Mouse (Mus musculus) urinary bladder, postnatal 14 days (tissue): ENCODE measurements around the gene Ankmy2.

Source experiments
- DNase-seq: peaks from one replicate; pipeline ENCODE4 v3.0.0; 2021; ENCODE audit warnings: low spot score

The Ankmy2 gene

GRCm38 (mm10) chr12:36156637-36157303, at the start of gene Ankmy2:
TSS of gene Ankmy2 (plus strand) at chr12:36157114.
- DNase-seq, result peak; percentile 92

- no peak for DNase-seq
These were observed 48.5 kb upstream of the Ankmy2 start for GRCm38 (mm10) chr12:36108442-36108841.

GRCm38 (mm10) chr12:36110457-36110856, 46.5 kb upstream of the Ankmy2 start:
- no peak for DNase-seq

- DNase-seq, result no peak
These were observed 45.8 kb upstream of the Ankmy2 start for GRCm38 (mm10) chr12:36111110-36111509.

GRCm38 (mm10) chr12:36112081-36112480, 44.8 kb upstream of the Ankmy2 start:
- no peak for DNase-seq

GRCm38 (mm10) chr12:36117161-36117560, 39.8 kb upstream of the Ankmy2 start:
- no peak for DNase-seq

GRCm38 (mm10) chr12:36119244-36119643, 37.7 kb upstream of the Ankmy2 start:
- DNase-seq, result no peak

- no peak for DNase-seq
These were observed 30.9 kb upstream of the Ankmy2 start for GRCm38 (mm10) chr12:36126049-36126448.

GRCm38 (mm10) chr12:36129826-36130225, 27.1 kb upstream of the Ankmy2 start:
- no peak for DNase-seq

GRCm38 (mm10) chr12:36132254-36132653, 24.7 kb upstream of the Ankmy2 start:
- no peak for DNase-seq

GRCm38 (mm10) chr12:36132668-36133067, 24.2 kb upstream of the Ankmy2 start:
- no peak for DNase-seq

GRCm38 (mm10) chr12:36133547-36133946, 23.4 kb upstream of the Ankmy2 start:
- no peak for DNase-seq

GRCm38 (mm10) chr12:36134111-36134510, 22.8 kb upstream of the Ankmy2 start:
- no peak for DNase-seq

- DNase-seq, result no peak
These were observed 21.5 kb upstream of the Ankmy2 start for GRCm38 (mm10) chr12:36135409-36135808.

GRCm38 (mm10) chr12:36136285-36136684, 20.6 kb upstream of the Ankmy2 start:
- no peak for DNase-seq

- DNase-seq, result no peak
These were observed 19.7 kb upstream of the Ankmy2 start for GRCm38 (mm10) chr12:36137192-36137591.

GRCm38 (mm10) chr12:36140401-36140800, 16.5 kb upstream of the Ankmy2 start:
- no peak for DNase-seq

- no peak for DNase-seq
These were observed 10.5 kb upstream of the Ankmy2 start for GRCm38 (mm10) chr12:36146230-36147011.

GRCm38 (mm10) chr12:36150265-36150664, 6.6 kb upstream of the Ankmy2 start:
- DNase-seq, result no peak

- no peak for DNase-seq
These were observed 6.2 kb upstream of the Ankmy2 start for GRCm38 (mm10) chr12:36150737-36151136.

- DNase-seq, result peak; percentile 21
These were observed 1.7 kb upstream of the Ankmy2 start for GRCm38 (mm10) chr12:36155141-36155641.

GRCm38 (mm10) chr12:36156101-36156636, 745 bp upstream of the Ankmy2 start:
- no peak for DNase-seq

- DNase-seq, result no peak
These were observed 357 bp downstream of the Ankmy2 start for GRCm38 (mm10) chr12:36157304-36157637.
